Mouse (Mus musculus) gastrocnemius, postnatal 4 days (tissue): ENCODE measurements around the gene Slc17a7. TPM values are rescaled to one million over a fixed set of nuclear protein-coding genes. Genes with fewer than 3 reads are reported as not detected.
"Not testable (repeated sequence)": the region's sequence is repeated elsewhere in the genome, so short reads cannot be mapped to it uniquely, and the experiment has no call there.

Source experiments
- DNase-seq, 2 experiments: peaks; one replicate each; pipeline ENCODE4 v3.0.0; 2021 to 2022; ENCODE audit warnings: low spot score in 2 of 2, mixed read lengths in 2 of 2
- total RNA-seq, 2 experiments: library from RNA; stranded (reverse); gene quantifications; 2 replicates each; pipeline ENCODE4 v1.2.3; 2021

Slc17a7 gene
- total RNA-seq, 2 experiments from 2014 or later: 2.6 to 3.0 TPM

GRCm38 (mm10) chr7:45154096-45154992 lies 9.4 kb upstream of the Slc17a7 start, which contains the start of the genes Pih1d1 and Aldh16a1:
TSS of gene Pih1d1 (plus strand) at chr7:45154303.
TSS of gene Aldh16a1 (minus strand) at chr7:45154584.
- DNase-seq: peak; percentile 94 to 98

DNA sequence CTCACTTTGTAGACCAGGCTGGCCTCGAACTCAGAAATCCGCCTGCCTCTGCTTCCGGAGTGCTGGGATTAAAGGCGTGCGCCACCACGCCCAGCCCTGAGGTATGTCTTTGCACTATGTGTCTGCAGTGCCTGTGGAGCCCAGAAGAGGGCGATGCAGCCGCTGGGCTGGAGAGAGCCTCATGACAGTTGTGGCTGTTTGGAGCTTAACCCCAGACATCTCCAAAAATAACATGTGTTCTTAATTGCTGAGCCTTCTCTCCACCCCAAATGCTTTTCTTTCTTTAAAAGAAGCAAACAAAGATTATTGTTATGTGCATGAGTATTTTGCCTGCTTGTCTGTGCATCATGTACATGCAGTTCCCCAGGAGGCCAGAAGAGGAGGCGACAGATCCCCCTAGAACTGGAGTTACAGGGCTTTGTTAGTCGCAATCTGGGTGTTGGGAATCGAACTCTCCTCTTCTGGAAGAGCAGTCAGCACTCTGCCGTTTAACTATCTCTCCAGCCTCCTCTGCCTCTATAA lies 8.7 kb upstream of the Slc17a7 start:
- peak in 1 of 2 experiments; percentile 74 for DNase-seq

- no peak for DNase-seq
These were observed 8.2 kb upstream of the Slc17a7 start for GRCm38 (mm10) chr7:45155590-45155989.

GRCm38 (mm10) chr7:45156206-45156605 lies 7.5 kb upstream of the Slc17a7 start:
- DNase-seq: no peak

DNA sequence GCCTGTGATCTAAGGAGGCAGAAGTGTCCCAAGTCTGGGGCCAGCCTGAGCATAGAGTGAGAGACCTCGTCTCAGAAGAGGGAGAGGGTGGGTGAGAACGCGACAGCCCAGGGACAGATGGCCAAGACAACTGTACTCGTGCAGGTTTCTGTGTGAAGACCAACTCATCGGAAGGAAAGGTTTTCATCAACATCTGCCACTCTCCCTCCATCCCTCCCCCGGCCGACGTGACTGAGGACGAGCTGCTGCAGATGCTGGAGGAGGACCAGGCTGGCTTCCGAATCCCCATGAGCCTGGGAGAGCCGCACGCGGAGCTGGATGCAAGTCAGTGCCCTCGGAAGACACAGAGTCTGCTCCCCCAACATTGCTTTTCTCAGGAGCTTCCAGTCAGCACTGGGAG lies 6.3 kb upstream of the Slc17a7 start:
- DNase-seq: no peak

DNA sequence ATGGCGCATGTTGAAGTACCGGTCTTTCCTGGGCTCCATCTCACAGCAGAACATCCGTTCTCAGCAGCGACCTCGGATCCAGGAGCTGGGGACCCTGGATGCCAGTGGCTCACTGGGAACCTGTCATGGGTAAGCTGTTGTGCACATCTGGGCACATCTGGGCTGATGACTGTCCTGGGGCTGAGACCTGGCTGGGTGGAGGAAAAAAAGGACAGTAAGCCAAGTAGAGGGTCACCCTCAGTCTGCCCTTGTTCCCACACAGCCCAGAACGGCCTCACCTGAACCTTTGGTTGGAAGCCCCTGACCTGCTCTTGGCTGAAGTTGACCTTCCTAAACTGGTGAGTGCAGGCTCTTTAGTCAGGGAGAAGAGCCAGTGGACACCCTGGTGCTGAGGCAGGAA lies 4.8 kb upstream of the Slc17a7 start:
- no peak for DNase-seq

GRCm38 (mm10) chr7:45160316-45160800 lies 3.4 kb upstream of the Slc17a7 start:
- no peak for DNase-seq

GRCm38 (mm10) chr7:45160866-45161265 lies 2.9 kb upstream of the Slc17a7 start:
- DNase-seq: no peak

- peak; percentile 75 to 85 for DNase-seq
These were observed 1.9 kb upstream of the Slc17a7 start for GRCm38 (mm10) chr7:45161612-45162473.

- no peak for DNase-seq
These were observed 1.2 kb upstream of the Slc17a7 start for GRCm38 (mm10) chr7:45162551-45162950.

GRCm38 (mm10) chr7:45162996-45163615 lies 643 bp upstream of the Slc17a7 start:
- no peak for DNase-seq

DNA sequence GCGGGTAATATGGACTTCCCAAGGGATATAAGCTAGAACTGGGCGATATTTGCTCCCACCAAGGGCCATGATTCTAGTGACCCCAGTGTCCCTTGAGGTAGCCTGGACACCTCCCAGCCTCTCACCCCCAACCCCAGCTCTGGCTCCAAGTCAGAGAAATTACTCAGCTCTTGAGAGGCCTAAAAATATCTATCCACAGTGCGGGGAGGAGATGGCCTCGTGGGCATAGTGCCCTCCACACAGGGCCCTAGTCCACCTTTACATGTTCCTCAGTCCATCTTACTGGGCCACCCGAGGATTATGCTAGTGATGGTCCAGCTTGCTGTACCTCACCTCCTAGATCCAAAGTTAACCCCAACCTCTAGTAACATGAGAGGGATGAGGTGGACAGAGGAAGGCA lies 1.1 kb downstream of the Slc17a7 start:
- no peak for DNase-seq

DNA sequence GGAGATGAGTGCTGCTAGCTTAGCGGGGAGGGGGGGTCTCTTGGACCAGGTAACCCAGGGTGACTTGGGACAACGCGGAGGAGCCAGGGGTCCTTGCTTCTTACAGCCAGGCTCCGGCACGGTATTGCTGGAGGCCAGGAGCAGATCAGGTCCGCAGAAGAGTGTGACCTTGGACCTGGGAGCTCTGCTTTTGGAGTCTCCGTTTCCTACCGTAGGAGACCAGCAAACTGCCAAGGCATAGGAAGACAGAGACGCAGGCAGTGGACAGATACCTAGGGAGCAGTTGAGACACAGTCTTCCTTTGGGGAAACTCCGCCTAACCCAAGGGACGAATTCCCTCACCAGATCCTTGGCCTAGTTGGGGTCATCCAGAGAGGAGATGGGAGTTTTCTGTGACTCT lies 2.0 kb downstream of the Slc17a7 start:
- no peak for DNase-seq

DNA sequence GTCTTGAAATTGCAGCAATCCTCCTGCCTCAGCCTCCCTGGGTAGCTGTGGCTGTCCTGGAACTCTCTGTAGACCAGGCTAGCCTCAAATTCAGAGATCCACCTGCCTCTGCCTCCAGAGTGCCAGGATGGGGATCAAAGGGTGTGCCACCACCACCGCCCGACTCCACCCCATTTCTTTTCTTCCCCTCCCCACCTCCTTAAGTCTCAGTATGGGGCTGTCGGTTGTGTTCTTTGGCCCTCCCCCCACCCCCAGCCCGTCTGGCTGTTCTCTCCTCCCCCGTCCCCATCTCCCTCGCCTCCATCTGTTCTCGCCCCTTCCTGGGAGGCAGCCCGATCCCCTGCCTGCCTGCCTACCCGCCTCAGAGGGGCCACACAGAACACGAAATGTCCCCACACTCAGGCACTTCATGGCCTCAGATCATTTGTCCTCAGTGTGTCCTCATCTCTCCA lies 3.2 kb downstream of the Slc17a7 start:
- no peak for DNase-seq

- DNase-seq: no peak
These were observed 4.2 kb downstream of the Slc17a7 start for GRCm38 (mm10) chr7:45167761-45168445.

DNA sequence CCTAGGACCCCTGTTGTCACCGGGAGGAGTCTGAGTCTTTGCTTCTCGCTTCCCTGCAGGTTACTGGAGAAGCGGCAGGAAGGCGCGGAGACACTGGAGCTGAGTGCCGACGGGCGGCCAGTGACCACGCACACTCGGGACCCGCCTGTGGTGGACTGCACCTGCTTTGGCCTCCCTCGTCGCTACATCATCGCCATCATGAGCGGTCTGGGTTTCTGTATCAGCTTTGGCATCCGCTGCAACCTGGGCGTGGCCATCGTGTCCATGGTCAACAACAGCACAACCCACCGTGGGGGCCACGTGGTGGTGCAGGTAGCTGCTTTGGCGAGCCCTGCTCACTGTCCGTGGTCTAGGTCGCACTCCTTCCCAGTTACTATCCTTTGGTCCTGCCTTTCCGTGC lies 4.9 kb downstream of the Slc17a7 start:
- DNase-seq: no peak

DNA sequence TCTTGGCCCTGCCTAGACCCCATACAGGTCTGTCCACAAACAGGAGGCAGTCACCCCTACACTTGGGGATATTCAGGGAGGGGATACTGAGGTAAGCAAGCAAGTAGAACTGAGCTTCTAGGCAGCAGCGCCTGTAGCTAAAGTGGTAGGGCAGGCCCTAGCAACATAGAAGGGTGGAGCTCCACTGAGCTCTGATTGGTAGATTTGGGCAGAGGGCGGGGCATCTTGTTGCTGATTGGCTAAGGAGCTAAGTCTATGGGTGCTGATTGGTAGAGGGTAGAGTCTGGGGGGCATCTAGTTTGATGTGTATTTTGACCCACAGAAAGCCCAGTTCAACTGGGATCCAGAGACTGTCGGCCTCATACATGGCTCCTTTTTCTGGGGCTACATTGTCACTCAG lies 5.7 kb downstream of the Slc17a7 start:
- DNase-seq: no peak

DNA sequence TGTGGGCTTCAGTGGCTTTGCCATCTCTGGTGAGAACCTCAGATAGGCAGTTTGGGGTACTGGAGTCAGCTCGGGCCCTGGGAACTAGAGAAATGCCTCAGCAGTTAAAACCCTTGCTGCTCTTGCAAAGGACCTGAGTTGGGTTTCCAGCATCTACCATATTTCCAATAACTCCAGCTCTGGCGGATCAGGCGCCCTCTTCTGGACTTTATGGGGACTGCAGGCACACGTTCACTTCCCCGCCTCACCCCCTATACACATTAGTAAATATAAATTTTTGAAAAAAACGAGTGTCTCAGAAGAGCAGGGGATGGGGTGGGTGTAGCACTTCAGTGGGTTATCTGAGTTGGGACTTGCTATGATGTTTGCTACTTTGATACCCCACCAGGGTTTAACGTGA lies 9.2 kb downstream of the Slc17a7 start:
- no peak for DNase-seq

GRCm38 (mm10) chr7:45173772-45174171 lies 10.0 kb downstream of the Slc17a7 start:
- not testable (repeated sequence) for DNase-seq

DNA sequence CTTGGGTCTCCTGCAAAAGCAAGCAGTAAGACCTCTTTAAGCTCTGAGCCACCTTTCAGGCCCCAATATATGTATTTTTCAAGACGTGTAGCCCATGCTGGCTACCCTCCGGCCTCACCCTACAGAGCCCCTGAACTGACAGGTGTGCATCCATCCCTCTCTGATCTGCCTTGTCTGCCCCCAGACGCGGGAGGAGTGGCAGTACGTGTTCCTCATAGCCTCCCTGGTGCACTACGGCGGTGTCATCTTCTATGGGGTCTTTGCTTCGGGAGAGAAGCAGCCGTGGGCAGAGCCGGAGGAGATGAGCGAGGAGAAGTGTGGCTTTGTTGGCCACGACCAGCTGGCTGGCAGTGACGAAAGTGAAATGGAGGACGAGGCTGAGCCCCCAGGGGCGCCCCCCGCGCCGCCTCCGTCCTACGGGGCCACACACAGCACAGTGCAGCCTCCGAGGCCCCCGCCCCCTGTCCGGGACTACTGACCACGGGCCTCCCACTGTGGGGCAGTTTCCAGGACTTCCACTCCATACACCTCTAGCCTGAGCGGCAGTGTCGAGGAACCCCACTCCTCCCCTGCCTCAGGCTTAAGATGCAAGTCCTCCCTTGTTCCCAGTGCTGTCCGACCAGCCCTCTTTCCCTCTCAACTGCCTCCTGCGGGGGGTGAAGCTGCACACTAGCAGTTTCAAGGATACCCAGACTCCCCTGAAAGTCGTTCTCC lies 11.0 kb downstream of the Slc17a7 start:
- DNase-seq: no peak
